Mouse (Mus musculus) brain, adult 2 months (tissue): ENCODE results near the gene Cd247.

Experiments
- DNase-seq: peaks from one replicate; pipeline ENCODE4 v3.0.0; 2011; ENCODE audit warnings: low read depth, low spot score

Gene Cd247

DNA sequence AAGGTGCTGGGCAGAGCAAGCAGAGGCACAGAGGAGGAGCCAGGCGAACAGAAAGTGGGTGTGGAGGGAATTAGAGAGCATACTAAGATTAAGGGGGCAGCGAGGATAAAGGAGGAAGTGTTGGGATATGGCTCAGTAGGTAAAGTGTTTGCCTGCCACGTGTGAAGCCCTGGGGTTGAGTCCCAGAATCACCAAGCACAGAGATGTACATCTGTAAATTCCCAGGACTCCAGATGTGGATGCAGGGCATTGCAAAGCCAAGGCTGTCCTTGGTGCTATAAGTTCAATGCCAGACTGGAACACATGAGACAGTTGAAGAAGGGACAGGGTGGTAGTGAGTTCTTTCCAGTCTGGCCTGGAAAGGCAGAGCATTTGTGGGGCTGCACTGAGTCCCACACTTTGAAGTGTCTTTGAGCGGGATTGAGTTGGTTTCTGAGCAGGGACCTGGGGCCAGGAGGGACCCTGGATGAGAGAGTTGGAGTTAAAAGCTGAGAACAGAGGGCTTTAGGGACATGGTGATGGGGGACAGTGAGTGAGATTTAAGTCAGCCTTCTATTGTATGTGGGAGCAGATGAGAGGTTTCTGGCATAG is 64.7 kb downstream of the Cd247 start:
- DNase-seq, result no peak

DNA sequence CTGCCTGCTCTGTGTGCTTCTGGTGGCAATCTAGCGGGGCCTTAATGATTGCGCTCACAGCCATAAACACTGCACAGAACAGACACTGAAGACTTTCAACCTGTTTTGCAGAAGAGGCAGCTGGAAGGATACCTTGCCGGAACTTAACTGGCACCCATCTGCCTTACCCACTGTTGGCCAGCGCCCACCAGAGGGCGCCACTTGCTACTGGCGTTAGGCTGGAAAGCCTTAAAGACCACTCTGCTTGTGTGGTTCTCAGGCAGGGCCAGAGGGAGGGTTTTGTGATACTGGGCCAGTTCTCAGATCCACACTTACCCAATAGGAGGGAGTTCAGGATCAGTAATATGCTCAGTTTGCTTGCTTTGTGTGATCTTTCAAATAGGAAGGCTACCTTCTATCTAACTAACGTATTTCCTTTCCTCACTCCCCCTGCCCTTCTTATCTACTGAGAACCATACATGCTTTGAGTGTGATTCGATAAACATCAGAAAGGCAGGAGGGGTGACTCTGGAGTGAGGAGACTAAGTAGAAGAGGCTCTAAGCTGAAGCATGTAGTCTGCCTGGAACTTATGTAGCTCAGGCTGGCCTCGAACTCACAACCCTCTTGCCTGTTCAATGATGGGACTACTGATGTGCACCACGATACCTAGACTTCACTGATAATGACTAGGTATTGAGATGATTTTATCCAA is 65.4 kb downstream of the Cd247 start:
- peak; percentile 78 for DNase-seq

DNA sequence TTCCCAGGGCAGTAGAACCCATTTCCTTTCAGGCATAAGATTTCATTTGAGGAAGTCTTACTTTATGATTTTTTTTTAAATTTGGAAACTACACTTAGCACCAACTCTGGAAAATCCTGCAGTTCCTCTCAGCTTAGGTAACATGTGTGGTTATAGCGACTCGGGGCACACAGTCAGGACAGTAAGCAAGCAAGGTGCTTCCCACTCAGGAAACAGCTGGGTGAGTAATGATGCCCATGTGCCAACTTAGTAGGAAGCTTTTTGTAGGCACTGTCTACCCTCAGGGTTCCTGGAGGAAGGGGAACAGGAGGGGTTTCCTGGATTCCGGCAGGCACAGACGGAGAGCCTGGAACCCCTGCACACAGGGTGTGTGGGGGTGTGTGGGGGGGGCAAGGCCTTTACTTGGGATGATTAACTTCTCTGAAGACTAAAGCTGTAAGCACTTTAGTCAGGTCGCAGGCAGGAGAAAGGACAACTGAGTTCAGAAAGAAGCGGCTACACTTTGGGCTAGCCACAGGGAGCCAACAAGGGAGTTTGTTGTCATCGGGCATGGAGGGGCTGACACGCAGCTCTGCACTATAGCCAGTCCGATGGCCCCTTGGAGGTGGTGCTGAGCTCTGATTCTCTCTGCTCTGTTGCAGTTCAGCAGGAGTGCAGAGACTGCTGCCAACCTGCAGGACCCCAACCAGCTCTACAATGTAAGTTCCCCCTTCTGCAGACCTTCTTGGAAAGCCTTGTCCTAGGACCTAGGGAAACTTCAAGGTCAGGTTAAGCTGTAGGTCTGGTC is 67.5 kb downstream of the Cd247 start:
- DNase-seq, result no peak

DNA sequence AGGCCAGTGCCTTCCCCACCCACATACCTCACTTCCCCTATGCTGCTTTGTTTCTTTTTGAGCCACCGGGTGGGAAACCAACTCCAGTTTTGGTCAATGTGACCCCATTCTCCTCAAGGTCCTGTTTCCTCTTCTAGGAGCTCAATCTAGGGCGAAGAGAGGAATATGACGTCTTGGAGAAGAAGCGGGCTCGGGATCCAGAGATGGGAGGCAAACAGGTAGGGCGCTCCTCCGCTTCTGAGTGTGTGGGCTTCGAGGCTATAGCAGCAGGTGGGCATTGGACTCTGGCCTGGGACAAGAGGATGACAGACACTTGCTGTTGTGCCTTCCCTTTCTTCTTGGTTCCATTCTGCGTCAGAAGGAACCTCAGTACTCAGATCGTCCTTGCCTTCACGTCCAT is 68.8 kb downstream of the Cd247 start:
- no peak for DNase-seq

DNA sequence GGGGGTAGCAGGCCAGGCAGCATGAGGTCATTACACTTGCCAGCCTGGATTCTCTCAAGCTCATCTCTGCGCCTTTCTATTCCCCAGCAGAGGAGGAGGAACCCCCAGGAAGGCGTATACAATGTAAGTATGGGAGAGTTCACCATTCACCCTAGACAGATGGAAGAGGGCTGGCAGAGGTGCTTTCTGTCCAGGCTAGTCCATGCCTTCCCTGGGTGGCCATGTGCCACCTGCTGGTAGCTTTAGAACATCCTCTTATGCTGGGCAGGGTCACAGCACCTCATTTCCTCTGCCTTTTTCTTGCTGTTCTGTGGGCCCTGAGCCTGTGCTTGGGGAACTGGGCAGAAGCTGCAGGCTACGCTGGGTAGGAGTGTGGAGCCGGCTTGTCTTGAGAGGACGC is 69.9 kb downstream of the Cd247 start:
- no peak for DNase-seq

DNA sequence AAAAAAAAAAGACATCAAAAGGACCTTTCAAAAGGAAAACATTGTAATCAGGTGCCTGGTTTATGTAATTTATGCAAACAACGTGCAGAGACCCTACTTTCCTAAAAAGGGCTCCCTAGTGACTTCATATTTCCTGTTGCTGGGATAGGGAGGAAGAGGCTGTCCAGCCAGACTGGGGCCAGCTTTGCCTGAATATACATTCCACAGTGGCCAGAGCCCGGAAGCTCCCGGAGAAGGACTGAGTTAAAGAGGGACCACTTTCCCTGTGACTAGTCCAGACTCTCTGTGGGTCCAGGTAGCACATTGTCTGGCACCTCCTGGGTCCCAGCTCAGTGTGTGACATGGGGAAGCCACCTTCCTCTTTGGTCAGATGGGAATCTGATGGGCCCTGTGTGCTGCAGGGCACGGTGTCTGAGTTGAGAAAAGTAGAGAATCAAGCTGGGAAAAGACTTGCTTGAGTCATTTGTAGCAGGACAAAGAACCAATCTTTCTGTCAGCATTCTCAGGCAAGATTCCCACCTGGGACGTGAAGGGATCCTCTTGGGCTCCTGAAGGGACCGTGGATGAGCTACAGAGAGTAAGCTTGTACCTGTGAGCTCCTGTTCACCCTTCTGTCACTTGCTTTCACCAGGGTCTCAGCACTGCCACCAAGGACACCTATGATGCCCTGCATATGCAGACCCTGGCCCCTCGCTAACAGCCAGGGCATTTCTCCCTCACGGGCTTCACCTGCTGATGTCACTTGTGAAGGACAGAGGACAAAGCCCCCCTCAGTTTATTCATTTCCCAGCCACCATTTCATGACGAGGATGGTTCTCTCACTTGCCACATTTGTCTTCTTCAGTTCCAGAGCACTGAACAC is 72.1 kb downstream of the Cd247 start:
- DNase-seq, result no peak

DNA sequence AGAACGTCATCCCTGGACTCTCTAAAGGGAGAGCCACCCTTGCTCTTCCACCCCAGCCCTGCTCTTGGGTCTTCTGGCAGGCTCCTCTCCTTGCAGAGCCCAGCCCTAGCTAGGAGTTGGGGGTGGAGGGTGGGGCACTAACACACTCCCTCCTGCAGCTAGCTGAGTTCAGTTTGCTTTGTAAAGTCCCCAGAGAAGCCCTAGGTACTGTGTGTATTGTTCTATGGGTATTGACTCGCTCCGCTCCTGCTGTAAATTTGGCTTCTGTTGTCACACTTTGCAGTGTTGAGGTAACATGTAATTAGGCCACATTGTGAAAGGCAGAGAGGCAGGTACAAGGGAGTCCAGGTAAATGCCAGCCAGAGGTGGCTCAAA is 72.7 kb downstream of the Cd247 start:
- DNase-seq, result no peak

DNA sequence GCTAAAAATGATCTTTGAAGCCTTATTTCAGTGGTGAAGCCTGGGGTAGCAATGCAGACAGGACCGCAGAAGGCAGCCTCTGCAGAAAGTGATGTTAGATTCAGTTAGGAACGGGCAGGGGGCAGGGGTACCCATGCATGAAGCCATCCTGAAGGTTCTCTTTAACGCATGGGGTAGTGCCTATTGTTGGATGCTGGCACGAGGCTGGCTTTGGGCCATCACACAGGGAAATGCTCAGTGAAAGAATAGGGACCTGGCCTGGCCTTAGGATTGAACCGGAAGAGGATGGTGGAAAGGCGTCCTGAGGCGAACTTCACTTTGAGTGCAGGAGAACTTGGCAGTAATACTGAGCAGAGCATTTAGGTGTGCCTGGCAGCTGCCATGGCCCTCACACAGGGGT is 73.6 kb downstream of the Cd247 start:
- no peak for DNase-seq

DNA sequence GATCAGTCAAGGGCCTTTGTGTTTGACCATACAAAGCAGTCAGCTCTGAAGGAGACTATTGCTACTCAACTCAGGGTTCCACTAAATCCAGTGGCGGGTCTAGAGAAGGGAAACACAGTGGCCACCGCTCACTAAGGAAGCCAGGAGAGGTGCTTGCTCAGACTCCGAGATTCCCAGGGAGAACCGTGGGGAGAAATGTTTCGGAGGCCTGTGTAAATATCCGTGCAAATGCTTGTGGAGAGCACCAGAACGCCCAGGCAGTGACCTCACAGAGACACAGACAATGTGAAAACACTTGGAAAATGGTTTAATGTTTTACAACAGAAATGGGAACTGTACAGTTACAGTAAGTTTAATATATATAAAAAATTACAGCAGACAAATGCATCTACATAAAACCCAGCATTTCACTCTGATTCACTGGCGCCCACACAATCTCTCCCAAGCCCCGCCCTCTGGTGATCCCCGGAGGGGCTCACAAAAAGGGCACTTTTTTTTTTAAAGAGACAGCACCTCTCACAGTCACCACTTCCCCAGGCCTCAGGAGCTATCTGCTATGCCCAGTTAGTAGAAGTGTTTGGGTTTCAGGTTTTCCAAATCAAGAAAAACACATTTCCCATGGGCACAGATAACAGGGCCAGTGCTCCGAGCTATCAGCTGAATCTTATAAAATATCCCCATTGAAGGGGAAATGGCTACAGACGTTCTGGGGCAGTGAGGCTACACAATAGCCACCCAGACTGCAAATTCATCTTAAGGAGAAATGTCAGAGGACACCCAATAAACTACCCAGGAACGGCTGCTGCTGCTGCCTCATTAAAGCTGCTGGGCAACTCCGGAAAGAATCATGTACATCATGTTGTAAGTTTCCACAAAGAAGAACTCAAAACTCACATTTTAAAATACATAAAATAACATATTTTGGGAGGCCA is 76.6 kb downstream of the Cd247 start:
- DNase-seq, result no peak

DNA sequence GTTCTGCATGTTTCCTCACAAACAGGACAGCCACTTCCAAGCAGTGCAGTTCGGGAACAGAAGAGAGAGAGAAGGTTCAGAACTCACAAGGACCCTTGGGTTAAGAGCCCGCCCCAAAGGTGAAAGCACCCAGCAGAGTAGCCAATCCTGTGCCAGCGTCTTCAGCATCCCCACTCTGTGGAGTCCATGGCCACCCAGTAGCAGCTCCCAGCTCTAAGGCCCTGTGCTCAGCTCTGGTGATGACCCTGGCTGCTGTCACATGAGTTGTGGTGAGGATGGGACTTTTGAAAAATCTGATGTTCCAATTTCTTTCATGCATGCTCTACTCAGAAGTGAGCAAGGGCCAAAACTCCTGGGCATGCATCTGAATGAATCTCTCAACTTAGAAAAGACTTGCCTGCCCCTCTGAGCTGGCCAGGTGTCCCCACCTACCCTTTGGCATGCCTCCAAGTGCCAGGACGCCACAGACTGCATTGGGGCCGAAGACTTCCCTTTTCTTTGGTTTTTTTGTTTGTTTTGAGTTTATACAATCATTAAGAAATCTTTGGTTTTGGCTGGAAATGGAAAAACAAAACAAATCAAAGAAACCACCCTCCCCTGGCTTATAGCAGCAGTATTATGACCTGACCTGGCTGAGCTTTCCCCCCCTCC is 78.3 kb downstream of the Cd247 start:
- DNase-seq, result no peak

DNA sequence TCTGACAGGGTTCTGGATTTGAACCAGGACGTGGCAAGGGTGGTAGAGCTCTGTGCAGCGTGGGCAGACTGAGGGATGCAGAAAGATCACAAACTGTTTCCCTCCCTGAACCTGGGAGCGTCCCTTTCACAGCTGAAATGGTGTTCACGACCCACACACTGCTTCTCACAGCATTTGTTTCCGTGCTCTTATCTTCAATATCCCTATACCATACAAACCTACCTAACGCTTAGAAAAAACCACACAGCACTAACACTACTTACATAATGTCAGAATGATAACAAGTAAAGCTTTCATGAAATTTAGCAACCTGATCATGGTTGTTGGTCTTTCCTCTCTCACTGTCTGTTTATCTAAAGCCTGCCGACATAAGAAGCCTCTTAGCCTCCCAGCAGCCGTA is 80.2 kb downstream of the Cd247 start:
- no peak for DNase-seq

DNA sequence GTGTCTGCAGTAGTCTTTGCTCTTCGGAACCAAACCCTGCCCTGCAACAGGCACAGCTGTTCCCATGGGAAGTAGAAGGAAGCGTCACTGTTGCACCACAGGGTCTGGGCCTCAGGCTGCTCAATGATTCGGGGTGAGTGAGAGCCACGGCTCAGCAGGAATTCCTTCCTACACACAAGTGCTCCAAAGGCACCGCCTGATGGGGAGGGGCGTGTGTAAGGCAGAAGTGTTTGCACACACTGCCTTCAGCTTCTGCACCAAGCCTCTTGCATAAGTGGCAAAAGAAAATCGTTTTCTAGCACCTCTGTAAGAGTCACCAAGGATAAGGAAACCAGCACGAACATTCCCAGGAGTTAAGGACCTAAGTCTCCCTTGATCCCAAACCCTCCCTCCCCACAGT is 86.2 kb downstream of the Cd247 start:
- peak; percentile 31 for DNase-seq

DNA sequence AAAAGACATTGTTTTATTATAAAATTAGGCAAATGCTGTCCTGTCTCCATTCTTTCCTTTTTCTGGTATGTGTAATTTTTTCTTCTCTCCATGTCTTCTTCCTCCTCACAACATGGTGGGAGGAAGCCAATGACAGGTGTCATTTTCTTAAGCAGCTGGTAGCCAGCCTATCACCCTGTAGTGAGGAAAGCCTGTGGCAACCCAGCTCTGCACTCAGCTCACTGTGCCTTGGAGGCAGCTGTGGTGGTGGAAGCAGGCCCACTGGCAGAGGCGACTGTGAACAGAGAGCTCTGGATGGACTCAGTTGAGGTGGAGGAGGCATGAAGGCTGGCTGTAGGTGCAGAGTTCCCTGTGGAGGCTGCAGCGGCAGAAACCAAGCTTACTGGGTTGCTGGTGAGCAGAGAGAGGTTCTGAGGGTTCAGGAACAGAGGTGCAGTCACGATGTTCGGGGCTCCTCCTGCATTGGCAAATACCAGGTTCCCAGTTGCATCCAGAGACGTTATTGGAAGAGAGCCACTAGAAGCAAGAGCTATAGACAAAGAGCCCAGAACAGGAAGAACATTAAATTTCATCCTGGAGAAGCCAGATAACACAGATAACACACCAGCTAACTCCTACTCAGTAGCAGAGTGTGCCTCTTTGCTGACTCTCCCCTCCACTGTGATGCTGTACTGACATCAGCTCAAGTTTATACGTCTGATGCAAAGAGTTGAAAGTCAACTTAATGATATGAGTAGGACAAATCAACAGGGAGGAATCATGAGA is 87.2 kb downstream of the Cd247 start:
- peak; percentile 24 for DNase-seq

DNA sequence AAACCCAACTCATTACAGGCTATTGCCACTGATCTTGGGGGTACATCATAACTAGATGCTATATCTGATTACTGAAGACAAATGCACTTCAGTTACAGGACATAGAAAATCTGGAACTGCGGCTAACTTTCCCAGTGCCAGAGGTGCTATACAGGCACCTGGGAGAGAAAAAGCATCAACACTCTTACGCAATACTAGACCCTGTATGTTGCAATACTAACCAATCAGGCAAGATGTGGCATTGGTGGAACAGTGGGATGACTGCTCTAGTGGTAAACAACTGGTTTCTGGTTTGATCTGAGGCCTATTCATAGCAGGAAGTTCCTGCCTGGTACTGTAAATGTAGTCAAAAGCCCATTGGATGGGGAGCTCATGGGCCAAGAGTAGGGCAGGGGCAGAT is 90.3 kb downstream of the Cd247 start:
- DNase-seq, result no peak

DNA sequence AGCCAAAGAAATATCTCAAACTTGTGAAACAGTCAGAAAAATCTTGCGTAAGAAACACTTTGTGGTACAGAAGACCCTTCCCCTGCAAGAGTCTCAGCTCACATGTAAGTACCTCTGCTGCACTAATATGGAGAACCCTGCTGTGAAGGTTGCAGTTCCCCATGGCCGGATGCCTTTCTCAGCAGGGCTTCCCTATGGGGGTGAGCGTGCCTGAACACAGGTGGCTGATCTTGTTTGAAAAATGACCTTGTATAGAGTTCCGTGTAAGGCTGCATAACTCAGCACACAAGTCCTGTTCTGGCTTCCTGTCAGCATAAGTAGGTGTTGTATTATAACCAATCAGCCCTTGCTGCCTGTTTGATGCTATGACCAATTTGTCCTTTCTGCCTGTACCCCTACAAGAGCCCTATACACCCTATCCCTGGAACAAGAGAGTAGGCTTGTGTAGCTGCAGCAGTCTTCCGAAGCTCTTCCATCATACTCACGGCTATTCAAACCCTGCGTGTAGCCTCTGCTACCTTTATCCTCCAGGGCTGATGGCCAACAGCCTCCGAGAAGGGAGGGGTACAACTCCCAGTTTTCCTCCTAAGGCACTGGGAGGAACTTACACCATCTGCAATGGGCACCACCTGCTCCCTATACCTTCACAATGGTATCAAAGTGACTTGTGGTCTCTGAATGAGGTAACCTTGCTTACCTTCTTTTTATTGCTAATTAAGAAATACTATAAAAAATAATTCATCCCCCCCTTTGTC is 93.8 kb downstream of the Cd247 start:
- peak; percentile 29 for DNase-seq

DNA sequence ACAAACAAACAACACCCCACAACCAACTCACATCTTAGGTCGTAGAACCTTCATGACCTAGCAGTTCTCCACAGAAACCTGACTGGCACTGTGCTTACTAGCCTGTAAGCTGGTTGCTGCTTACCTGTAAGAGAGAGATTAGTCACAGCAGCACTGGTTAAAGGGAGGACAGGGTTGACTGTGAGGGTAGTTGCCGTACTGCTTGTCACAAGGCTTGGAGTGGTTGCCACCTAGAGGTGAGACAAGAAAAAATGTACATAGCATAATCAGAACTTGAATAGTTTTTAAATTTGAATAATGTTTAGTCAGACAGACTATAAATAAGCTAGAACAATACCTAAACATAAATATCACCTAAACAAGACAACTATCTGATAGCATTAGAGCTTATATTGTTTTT is 103.2 kb downstream of the Cd247 start:
- no peak for DNase-seq

DNA sequence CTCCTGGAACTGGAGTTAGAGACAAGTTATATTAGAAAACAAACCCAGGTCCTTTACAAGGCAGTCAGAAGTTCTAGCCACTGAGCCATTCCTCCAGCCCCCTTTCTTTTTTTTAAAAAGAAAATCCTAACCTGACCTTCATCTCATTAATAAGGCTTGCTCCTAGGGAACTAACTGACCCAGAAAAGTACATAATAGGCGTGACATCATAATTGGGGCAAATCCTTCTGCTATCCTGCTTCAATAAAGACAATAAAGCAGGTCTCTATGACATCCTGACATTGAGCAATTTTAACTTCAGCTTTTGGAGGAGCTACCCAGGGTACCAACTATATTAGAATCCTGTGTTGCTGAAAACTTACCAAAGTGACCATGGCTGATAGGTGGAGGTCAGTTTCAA is 115.1 kb downstream of the Cd247 start:
- no peak for DNase-seq

DNA sequence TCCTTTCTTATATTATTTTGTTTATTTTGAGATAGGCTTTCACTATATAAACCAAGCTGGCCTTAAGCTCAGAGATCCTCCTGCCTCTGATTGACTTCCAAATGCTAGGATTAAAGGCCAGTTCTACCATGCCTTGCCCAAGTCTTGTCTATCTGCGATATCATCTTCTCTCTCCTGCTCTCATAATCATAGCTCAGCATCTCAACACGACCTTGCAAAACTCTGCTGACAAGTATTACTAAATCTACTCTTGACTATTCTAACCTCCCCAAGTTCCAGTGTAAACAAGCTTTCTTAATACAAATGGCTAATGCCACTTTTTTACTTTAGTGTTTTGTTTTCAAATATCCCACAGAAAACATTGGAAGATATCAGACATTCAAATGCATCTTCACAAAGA is 119.7 kb downstream of the Cd247 start:
- DNase-seq, result no peak

DNA sequence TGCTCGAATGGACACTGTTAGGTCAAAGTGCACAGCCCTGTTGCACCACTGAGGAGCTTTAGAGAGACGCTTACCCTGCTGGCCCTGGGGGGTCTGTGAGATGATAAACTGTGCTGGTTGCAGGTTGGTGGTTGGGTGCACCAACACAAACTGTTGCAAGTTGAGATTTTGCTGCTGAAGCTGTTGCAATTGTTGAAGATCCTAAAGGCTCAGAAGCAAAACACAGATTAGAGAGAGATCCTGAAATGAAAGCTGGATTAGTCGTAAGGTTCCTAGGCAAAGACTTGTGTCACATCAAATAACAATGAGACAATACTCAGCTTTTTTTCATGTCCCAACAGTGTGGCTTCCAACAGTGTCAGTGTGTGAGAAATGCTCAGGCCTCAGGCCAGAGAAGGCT is 120.3 kb downstream of the Cd247 start:
- DNase-seq, result peak; percentile 15
